Mouse (Mus musculus) forebrain, embryonic 10.5 days (tissue): ENCODE results near the gene Zdhhc17. TPM values are rescaled to one million over a fixed set of nuclear protein-coding genes. Genes with fewer than 3 reads are reported as not detected.

Source experiments
- DNase-seq: peaks from one replicate; pipeline ENCODE4 v3.0.0-alpha.2; 2017; ENCODE audit warnings: low spot score; ENCODE audit errors: extremely low spot score
- H3K27ac ChIP-seq: fragments of 300-500 bp; sonication (generic); 2 replicates; pipeline ENCODE4 v1.5.1; 2016; ENCODE audit warnings: mild to moderate bottlenecking
- H3K27me3 ChIP-seq: fragments of 300-500 bp; sonication (generic); 2 replicates; pipeline ENCODE4 v1.6.1; 2016; ENCODE audit warnings: mild to moderate bottlenecking; ENCODE audit not compliant: poor library complexity, severe bottlenecking
- H3K36me3 ChIP-seq: fragments of 300-500 bp; sonication (generic); replicated peaks from 2 replicates; pipeline ENCODE4 v1.6.1; 2016; ENCODE audit warnings: mild to moderate bottlenecking, moderate library complexity
- H3K4me1 ChIP-seq: fragments of 300-500 bp; sonication (generic); 2 replicates; pipeline ENCODE4 v1.6.1; 2016
- H3K4me3 ChIP-seq: fragments of 300-500 bp; sonication (generic); 2 replicates; pipeline ENCODE4 v1.5.1; 2016; ENCODE audit warnings: mild to moderate bottlenecking, moderate library complexity
- H3K9me3 ChIP-seq: fragments of 300-500 bp; sonication (generic); 2 replicates; pipeline ENCODE4 v1.6.1; 2016; ENCODE audit warnings: mild to moderate bottlenecking, moderate library complexity
- WGBS: fragments of 180-500 bp; shearing (Covaris S2); methylation state at CpG from one replicate; pipeline ENCODE4 v1.1.7; 2016; 5-methylcytosine and 5-hydroxymethylcytosine counted together
- polyA plus RNA-seq: library from polyadenylated mRNA; unstranded; fragments of >200 nt; fragmentation: Nextera tagmentation; extraction: Ambion mirVana; gene quantifications from 2 replicates; pipeline ENCODE4 v1.2.1, GENCODE M21; 2016

Gene Zdhhc17
- 26.7 and 27.9 TPM in 2 replicates for polyA plus RNA-seq

GRCm38 (mm10) chr10:111009641-111010479 lies at the start of gene Zdhhc17:
Gene Zdhhc17 (minus strand): TSS chr10:111010140.
- under 1% methylated on average over 98 of the region's 112 CpGs for WGBS
- peak within 1 kb of the TSS; percentile 94 for H3K4me3 ChIP-seq
- peak; percentile 91 for DNase-seq
- H3K4me1 ChIP-seq, result peaks cover 35% of the 10 kb centered on the region
- peaks cover 5% of the 10 kb centered on the region; the same call in 1 of the 2 replicates for H3K9me3 ChIP-seq
- H3K27me3 ChIP-seq, result peaks cover 11% of the 10 kb centered on the region; the same call in 1 of the 2 replicates
- H3K27ac ChIP-seq, result peak within 1 kb of the TSS; percentile 100
- H3K36me3 ChIP-seq, result no peaks in the 10 kb centered on the region

GRCm38 (mm10) chr10:111055770-111056169 lies 45.8 kb upstream of the Zdhhc17 start:
- no peaks in the 10 kb centered on the region for H3K27me3 ChIP-seq
- no peaks in the 10 kb centered on the region for H3K9me3 ChIP-seq
- H3K27ac ChIP-seq, result no peak overlapping the region
- no peak for DNase-seq
- no peak overlapping the region for H3K4me3 ChIP-seq
- peaks cover 23% of the 10 kb centered on the region for H3K4me1 ChIP-seq
- H3K36me3 ChIP-seq, result no peaks in the 10 kb centered on the region
- WGBS, result 55% methylated on average over 4 of the region's 4 CpGs

- H3K4me3 ChIP-seq, result no peak overlapping the region
- WGBS, result 92% methylated on average over 3 of the region's 3 CpGs
- no peaks in the 10 kb centered on the region for H3K9me3 ChIP-seq
- DNase-seq, result no peak
- peaks cover 23% of the 10 kb centered on the region for H3K4me1 ChIP-seq
- no peaks in the 10 kb centered on the region for H3K36me3 ChIP-seq
- no peaks in the 10 kb centered on the region for H3K27me3 ChIP-seq
- no peak overlapping the region for H3K27ac ChIP-seq
These were observed 41.7 kb upstream of the Zdhhc17 start for GRCm38 (mm10) chr10:111051606-111052005.

GRCm38 (mm10) chr10:111050511-111050910 lies 40.6 kb upstream of the Zdhhc17 start:
- Histone ChIP-seq H3K27ac (no peak overlapping the region), H3K36me3 (no peaks in the 10 kb centered on the region), H3K4me3 (no peak overlapping the region), H3K4me1 (peaks cover 14% of the 10 kb centered on the region), H3K9me3 (no peaks in the 10 kb centered on the region), H3K27me3 (no peaks in the 10 kb centered on the region)
- 89% methylated on average over 4 of the region's 4 CpGs for WGBS
- no peak for DNase-seq

GRCm38 (mm10) chr10:111050061-111050460 lies 40.1 kb upstream of the Zdhhc17 start:
- Histone ChIP-seq H3K9me3 (no peaks in the 10 kb centered on the region), H3K27ac (no peak overlapping the region), H3K27me3 (no peaks in the 10 kb centered on the region), H3K4me3 (no peak overlapping the region), H3K36me3 (no peaks in the 10 kb centered on the region), H3K4me1 (peaks cover 9% of the 10 kb centered on the region)
- WGBS, result 89% methylated on average over 3 of the region's 3 CpGs
- no peak for DNase-seq

- Histone ChIP-seq H3K4me1 (no peaks in the 10 kb centered on the region), H3K9me3 (peaks cover 11% of the 10 kb centered on the region), H3K4me3 (no peak overlapping the region), H3K27ac (no peak overlapping the region), H3K27me3 (no peaks in the 10 kb centered on the region), H3K36me3 (no peaks in the 10 kb centered on the region)
- WGBS, result 90% methylated on average over 7 of the region's 7 CpGs
- DNase-seq, result no peak
These were observed 38.0 kb upstream of the Zdhhc17 start for GRCm38 (mm10) chr10:111047895-111048294.

GRCm38 (mm10) chr10:111040078-111040656 lies 30.2 kb upstream of the Zdhhc17 start:
- Histone ChIP-seq H3K9me3 (peaks cover 11% of the 10 kb centered on the region), H3K27ac (no peak overlapping the region), H3K36me3 (no peaks in the 10 kb centered on the region), H3K4me1 (no peaks in the 10 kb centered on the region), H3K27me3 (no peaks in the 10 kb centered on the region), H3K4me3 (no peak overlapping the region)
- 91% methylated on average over 7 of the region's 7 CpGs for WGBS
- no peak for DNase-seq

- no peak for DNase-seq
- H3K9me3 ChIP-seq, result no peaks in the 10 kb centered on the region
- H3K27ac ChIP-seq, result no peak overlapping the region
- no peaks in the 10 kb centered on the region for H3K36me3 ChIP-seq
- no peaks in the 10 kb centered on the region; the same call in 1 of the 2 replicates for H3K4me1 ChIP-seq
- H3K4me3 ChIP-seq, result no peak overlapping the region
- no peaks in the 10 kb centered on the region for H3K27me3 ChIP-seq
- WGBS, result 80% methylated on average over 1 of the region's 1 CpGs
These were observed 26.9 kb upstream of the Zdhhc17 start for GRCm38 (mm10) chr10:111036851-111037250.

GRCm38 (mm10) chr10:111035134-111035533 lies 25.2 kb upstream of the Zdhhc17 start:
- no peak overlapping the region for H3K4me3 ChIP-seq
- peaks cover 4% of the 10 kb centered on the region; the same call in 1 of the 2 replicates for H3K27me3 ChIP-seq
- DNase-seq, result no peak
- WGBS, result 88% methylated on average over 1 of the region's 1 CpGs
- no peak overlapping the region for H3K27ac ChIP-seq
- no peaks in the 10 kb centered on the region for H3K36me3 ChIP-seq
- peaks cover 6% of the 10 kb centered on the region for H3K4me1 ChIP-seq
- H3K9me3 ChIP-seq, result no peaks in the 10 kb centered on the region

- no peak overlapping the region for H3K27ac ChIP-seq
- peak overlapping the region; percentile 34 for H3K4me3 ChIP-seq
- DNase-seq, result no peak
- no peaks in the 10 kb centered on the region for H3K36me3 ChIP-seq
- H3K4me1 ChIP-seq, result peaks cover 6% of the 10 kb centered on the region
- H3K27me3 ChIP-seq, result peaks cover 4% of the 10 kb centered on the region; the same call in 1 of the 2 replicates
- no peaks in the 10 kb centered on the region for H3K9me3 ChIP-seq
- WGBS, result 42% methylated on average over 20 of the region's 20 CpGs
These were observed 21.8 kb upstream of the Zdhhc17 start for GRCm38 (mm10) chr10:111031511-111032365.

- H3K4me3 ChIP-seq, result no peak overlapping the region
- WGBS, result 92% methylated on average over 2 of the region's 2 CpGs
These were observed 20.9 kb upstream of the Zdhhc17 start for GRCm38 (mm10) chr10:111030845-111031244.

GRCm38 (mm10) chr10:111026106-111026505 lies 16.2 kb upstream of the Zdhhc17 start:
- peaks cover 5% of the 10 kb centered on the region; the same call in 1 of the 2 replicates for H3K4me1 ChIP-seq
- H3K4me3 ChIP-seq, result no peak overlapping the region
- 82% methylated on average over 6 of the region's 6 CpGs for WGBS
- no peak overlapping the region for H3K27ac ChIP-seq
- H3K36me3 ChIP-seq, result no peaks in the 10 kb centered on the region
- 0 out of 2 replicates have a peak, but pooled peaks cover 7% of the 10 kb centered on the region for H3K9me3 ChIP-seq
- peaks cover 4% of the 10 kb centered on the region; the same call in 1 of the 2 replicates for H3K27me3 ChIP-seq
- DNase-seq, result no peak

More at GRCm38 (mm10) chr10:111030845-111031244, 20.9 kb upstream of the Zdhhc17 start:
- no peak for DNase-seq
- Histone ChIP-seq H3K4me1 (peaks cover 6% of the 10 kb centered on the region), H3K27me3 (peaks cover 4% of the 10 kb centered on the region; the same call in 1 of the 2 replicates), H3K27ac (no peak overlapping the region), H3K36me3 (no peaks in the 10 kb centered on the region), H3K9me3 (no peaks in the 10 kb centered on the region)
